Mouse (Mus musculus): ENCODE data around the gene Zfp831. TPM values are rescaled to one million over a fixed set of nuclear protein-coding genes. Genes with fewer than 3 reads are reported as not detected.

Zfp831 gene
- total and polyA plus RNA-seq, 3 experiments = 0.48 to 0.99 (median 0.59) TPM

DNA sequence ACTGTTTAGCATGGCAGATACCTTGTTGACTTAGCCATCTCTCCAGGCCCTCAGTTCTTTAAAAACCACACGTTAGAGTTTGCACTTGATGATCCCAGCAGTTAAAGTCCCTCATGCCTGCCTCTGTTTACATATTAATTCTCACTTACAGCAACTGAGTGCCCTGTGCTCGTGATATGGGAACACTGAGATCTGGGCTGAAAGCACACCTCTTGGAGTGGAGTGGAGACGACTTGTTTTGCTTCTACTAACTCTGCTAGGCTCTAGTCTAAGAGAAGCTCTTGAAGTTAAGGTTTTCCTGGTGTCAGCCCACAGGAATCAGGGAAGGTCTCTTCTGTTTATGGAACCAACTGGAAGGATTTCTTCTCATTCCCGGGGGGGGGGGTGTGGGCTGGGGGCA is 9.5 kb downstream of the Zfp831 start:
- Histone ChIP-seq H3K4me3 (replicated peaks in 1 of 3; ENCODE audit: low read depth in 2 of 3, low read length in 2 of 3, poor library complexity in 1 of 3) (no peak overlapping the region), H3K27ac (ENCODE audit: insufficient read depth, low read depth) (no peak overlapping the region), H3K4me2 (ENCODE audit: insufficient read depth, low read depth, poor library complexity, severe bottlenecking) (no peak overlapping the region), H3K9ac (ENCODE audit: insufficient read depth, low read depth) (no peak overlapping the region), H3K4me1 (ENCODE audit: control insufficient read depth in 1 of 2, insufficient read depth in 2 of 2) (no peaks in the 10 kb centered on the region), H3K9me3 (replicated peaks; ENCODE audit: low read length) (no peaks in the 10 kb centered on the region), H3K27me3 (replicated peaks) (no peaks in the 10 kb centered on the region), H3K79me2 (replicated peaks; ENCODE audit: control insufficient read depth, extremely low read depth, insufficient read depth, poor library complexity, severe bottlenecking) (no peaks in the 10 kb centered on the region), H3K36me3 (replicated peaks in 1 of 2; ENCODE audit: control insufficient read depth in 1 of 2, insufficient read depth in 1 of 2, low read length in 1 of 2) (peaks cover 0 to 10% of the 10 kb centered on the region in 2 experiments)
- TF ChIP-seq HCFC1 (IDR thresholded peaks at IDR 0.05; ENCODE audit: low read depth, low read length) (no peak), TBP (conservative IDR thresholded peaks at IDR 0.05; ENCODE audit: low read depth, low read length) (no peak), CTCF (conservative IDR thresholded peaks at IDR 0.05 in 1 of 2, IDR thresholded peaks at IDR 0.05 in 1 of 2; ENCODE audit: low read depth in 2 of 2, low read length in 2 of 2) (no peak), KAT2A (IDR thresholded peaks at IDR 0.05; ENCODE audit: insufficient replicate concordance, low read length) (no peak), PAX5 (IDR thresholded peaks at IDR 0.05; ENCODE audit: low read length) (no peak), RAD21 (IDR thresholded peaks at IDR 0.05; ENCODE audit: low read depth, low read length) (no peak), ELF1 (IDR thresholded peaks at IDR 0.05; ENCODE audit: low read depth, low read length) (no peak), USF1 (IDR thresholded peaks at IDR 0.05; ENCODE audit: low read depth, low read length) (no peak), BHLHE40 (IDR thresholded peaks at IDR 0.05; ENCODE audit: low read depth, low read length) (no peak), MAX (IDR thresholded peaks at IDR 0.05; ENCODE audit: low read length) (no peak)
- no peak for DNase-seq (ENCODE audit: extremely low read depth)
- dilution Hi-C loops (cut with MboI; ENCODE audit: extremely low pct_ligation_motif_present, extremely low pct_unique_long_range_greater_than_20kb, low sequenced_read_pairs) (no loop called here), in situ Hi-C loops (cut with MboI; ENCODE audit: low pct_ligation_motif_present, low pct_unique_long_range_greater_than_20kb, low sequenced_read_pairs) (loop anchor here (10.0 kb wide), 3 partner anchors 158 to 338 kb away; no protein-coding TSS in a partner anchor)

DNA sequence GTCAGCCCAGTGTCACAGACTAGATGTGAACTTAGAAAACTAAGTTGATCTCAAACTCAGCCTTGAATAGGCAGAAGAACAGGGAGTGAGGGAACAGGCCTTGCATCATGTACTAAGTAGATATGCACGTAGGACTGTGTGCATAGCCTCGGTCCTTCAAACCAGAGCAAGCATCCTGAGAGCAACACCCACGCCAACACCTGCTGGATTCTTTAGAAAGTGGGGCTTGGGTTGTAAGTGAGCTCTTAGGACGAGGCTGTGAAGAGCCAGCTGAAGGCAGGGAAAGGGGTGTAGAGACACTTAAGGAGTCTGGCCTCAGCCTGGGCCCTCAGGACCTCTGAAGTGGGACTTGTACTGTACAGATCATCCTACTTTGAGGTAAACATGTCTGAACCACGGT is 12.0 kb downstream of the Zfp831 start:
- H3K27ac ChIP-seq (ENCODE audit: insufficient read depth, low read depth) = no peak overlapping the region
- in situ Hi-C loops (cut with MboI; ENCODE audit: low pct_ligation_motif_present, low pct_unique_long_range_greater_than_20kb, low sequenced_read_pairs) = loop anchor here (10.0 kb wide), 3 partner anchors 161 to 341 kb away; no protein-coding TSS in a partner anchor
- peaks cover 0 to 3% of the 10 kb centered on the region in 2 experiments; a peak in 1 of 4 replicates for H3K4me1 ChIP-seq (ENCODE audit: control insufficient read depth in 1 of 2, insufficient read depth in 2 of 2)
- H3K4me2 ChIP-seq (ENCODE audit: insufficient read depth, low read depth, poor library complexity, severe bottlenecking) = no peak overlapping the region
- H3K27me3 ChIP-seq (replicated peaks) = no peaks in the 10 kb centered on the region
- DNase-seq (ENCODE audit: extremely low read depth) = no peak
- no peak for TF ChIP-seq RAD21 (IDR thresholded peaks at IDR 0.05; ENCODE audit: low read depth, low read length)
- no peak for TF ChIP-seq SMC3 (IDR thresholded peaks at IDR 0.05; ENCODE audit: low read depth, low read length)
- no peak for TF ChIP-seq SIN3A (IDR thresholded peaks at IDR 0.05; ENCODE audit: low read length)
- TF ChIP-seq EP300 (IDR thresholded peaks at IDR 0.05; ENCODE audit: low read length) = no peak
- no peak for TF ChIP-seq CTCF (conservative IDR thresholded peaks at IDR 0.05 in 1 of 2, IDR thresholded peaks at IDR 0.05 in 1 of 2; ENCODE audit: low read depth in 2 of 2, low read length in 2 of 2)
- TF ChIP-seq ETS1 (conservative IDR thresholded peaks at IDR 0.05; ENCODE audit: low read depth, low read length) = no peak
- TF ChIP-seq ZKSCAN1 (IDR thresholded peaks at IDR 0.05; ENCODE audit: borderline replicate concordance, low read depth, low read length) = no peak
- TF ChIP-seq USF1 (IDR thresholded peaks at IDR 0.05; ENCODE audit: low read depth, low read length) = no peak
- TF ChIP-seq MAX (IDR thresholded peaks at IDR 0.05; ENCODE audit: low read length) = no peak
- no peak for TF ChIP-seq MAFK (IDR thresholded peaks at IDR 0.05; ENCODE audit: insufficient replicate concordance, low read length)
- TF ChIP-seq HCFC1 (IDR thresholded peaks at IDR 0.05; ENCODE audit: low read depth, low read length) = no peak
- TF ChIP-seq ZMIZ1 (IDR thresholded peaks at IDR 0.05; ENCODE audit: low read depth, low read length) = no peak
- TF ChIP-seq ZNF384 (IDR thresholded peaks at IDR 0.05; ENCODE audit: low read depth, low read length) = no peak
- TF ChIP-seq MEF2A (IDR thresholded peaks at IDR 0.05; ENCODE audit: borderline replicate concordance, low read depth, low read length) = no peak
- no peak for TF ChIP-seq BHLHE40 (IDR thresholded peaks at IDR 0.05; ENCODE audit: low read depth, low read length)
- TF ChIP-seq UBTF (IDR thresholded peaks at IDR 0.05; ENCODE audit: low read depth, low read length) = no peak
- TF ChIP-seq GABPA (IDR thresholded peaks at IDR 0.05; ENCODE audit: insufficient replicate concordance, low read depth, low read length) = no peak
- no peak for TF ChIP-seq ELF1 (IDR thresholded peaks at IDR 0.05; ENCODE audit: low read depth, low read length)
- H3K9ac ChIP-seq (ENCODE audit: insufficient read depth, low read depth) = no peak overlapping the region
- H3K79me2 ChIP-seq (replicated peaks; ENCODE audit: control insufficient read depth, extremely low read depth, insufficient read depth, poor library complexity, severe bottlenecking) = no peaks in the 10 kb centered on the region
- dilution Hi-C loops (cut with MboI; ENCODE audit: extremely low pct_ligation_motif_present, extremely low pct_unique_long_range_greater_than_20kb, low sequenced_read_pairs) = no loop called here
- no peak overlapping the region for H3K4me3 ChIP-seq (replicated peaks in 1 of 3; ENCODE audit: low read depth in 2 of 3, low read length in 2 of 3, poor library complexity in 1 of 3)
- peaks cover 0 to 23% of the 10 kb centered on the region in 2 experiments for H3K36me3 ChIP-seq (replicated peaks in 1 of 2; ENCODE audit: control insufficient read depth in 1 of 2, insufficient read depth in 1 of 2, low read length in 1 of 2)
- H3K9me3 ChIP-seq (replicated peaks; ENCODE audit: low read length) = no peaks in the 10 kb centered on the region
